In genomic region chr11:37696981-37697380, GRCm38 (mm10) we compare ENCODE assay signal across 26 mouse cellular contexts.
DNase-seq lines count a peak whose midpoint lies in the region; ATAC-seq and TF ChIP-seq lines count a peak whose summit lies in the region.
"Had no signal": no experiment of that assay in that cellular context is flagged by ENCODE, and none has a peak within 500 bp of the region (broad histone marks: within the 10 kb centered on the region; RNA-seq: fewer than 3 reads in every experiment).

No protein-coding gene starts in this region.

- no peak for ATAC-seq in cerebellum, adult (ENCODE audit: insufficient number of reproducible peaks, low FRiP score, low TSS enrichment)
- ATAC-seq: activated CD4-positive, CD25-positive, alpha-beta regulatory T cell, adult 4 months; forebrain, embryonic 14.5 days; hindbrain, embryonic 16.5 days; intestine, postnatal 0 days; lung, postnatal 0 days had no signal

- H3K27ac ChIP-seq in left cerebral cortex, adult 2 months: no peak overlapping the region
- H3K27ac ChIP-seq: embryonic facial prominence, embryonic 12.5 days; heart, adult 2 months; heart, embryonic 15.5 days; limb, embryonic 13.5 days; liver, embryonic 15.5 days; neural tube, embryonic 15.5 days had no signal

- H3K4me3 ChIP-seq in left cerebral cortex, adult 2 months: no peak overlapping the region
- H3K4me3 ChIP-seq: embryonic facial prominence, embryonic 12.5 days; erythroblast, embryonic 14.5 days; heart, adult 2 months; heart, embryonic 15.5 days; limb, embryonic 13.5 days; liver, embryonic 15.5 days; neural tube, embryonic 15.5 days had no signal

- TF ChIP-seq CTCF in left cerebral cortex, adult 2 months (IDR thresholded peaks at IDR 0.05): no peak

- intact Hi-C loops in left cerebral cortex, postnatal 4 days (cut with DNase I): no loop called here
- intact Hi-C loops in left cerebral cortex, adult 2 months (cut with DNase I): no loop called here

- peak; percentile 52 to 60 for DNase-seq in cerebellum, postnatal 10 days
- peak; percentile 5 for DNase-seq in left cerebral cortex, postnatal 4 days
- no peak for DNase-seq in left cerebral cortex, adult 2 months (ENCODE audit: extremely low spot score in 1 of 2, low spot score in 2 of 2)
- DNase-seq in adrenal gland, postnatal 36 days: peak; percentile 75 to 78
- peak; percentile 43 to 51 for DNase-seq in kidney, postnatal 25 days
- no peak for DNase-seq in urinary bladder, adult 18-20 months (ENCODE audit: low spot score in 2 of 2)
- no peak for DNase-seq in left cerebral cortex, adult 8-10 months (ENCODE audit: low spot score in 2 of 2)
- DNase-seq: cerebellum, adult 18-20 months; gastrocnemius, postnatal 25 days; heart, adult 2 months; heart, postnatal 4 days; midbrain, embryonic 14.5 days; spleen, adult 18-20 months; thymus, postnatal 4 days had no signal

Comparison
In these comparisons a context has a peak if more than half of its experiments do, and no peak if none do; other contexts are left out.
1. DNase-seq: peak in cerebellum, postnatal 10 days (2 of 2), left cerebral cortex, postnatal 4 days (single experiment), adrenal gland, postnatal 36 days (2 of 2) and kidney, postnatal 25 days (2 of 2); none in left cerebral cortex, adult 2 months (0 of 2), urinary bladder, adult 18-20 months (0 of 2) and left cerebral cortex, adult 8-10 months (0 of 2).